Mouse (Mus musculus) ES-E14 (cell line): Measurements from ENCODE around the gene Poldip3. TPM values are rescaled to one million over a fixed set of nuclear protein-coding genes. Genes with fewer than 3 reads are reported as not detected.
A peak's percentile ranks its signal among the peaks of the same experiment; 100 is the strongest.

Source experiments
- DNase-seq: peaks from one replicate; pipeline ENCODE4 v3.0.0-alpha.2; 2013; ENCODE audit warnings: low read depth, low spot score
- H3K27ac ChIP-seq: 2 replicates; pipeline ENCODE4 v1.5.1; 2012; ENCODE audit warnings: low read depth, mild to moderate bottlenecking, low read length, moderate library complexity, mixed read lengths; ENCODE audit not compliant: poor library complexity, insufficient read depth, severe bottlenecking
- H3K36me3 ChIP-seq: 2 replicates; pipeline ENCODE4 v1.6.1; 2012; ENCODE audit warnings: mild to moderate bottlenecking, low read length, moderate library complexity, mixed read lengths; ENCODE audit not compliant: control insufficient read depth, poor library complexity, insufficient read depth, severe bottlenecking
- H3K4me1 ChIP-seq, 2 experiments: fragments of 150-350 bp in 1 of 2; sonication (generic) in 1 of 2; 2 replicates each; pipeline ENCODE4 v1.6.1; 2012; ENCODE audit warnings: low read length in 2 of 2, mild to moderate bottlenecking in 1 of 2, mixed read lengths in 1 of 2; ENCODE audit not compliant: control insufficient read depth in 2 of 2, insufficient read depth in 2 of 2, poor library complexity in 1 of 2
- H3K4me3 ChIP-seq, 2 experiments: fragments of 150-350 bp in 1 of 2; sonication (generic) in 1 of 2; 2 replicates each; pipeline ENCODE4 v1.5.1; 2012; ENCODE audit warnings: low read length in 2 of 2, low read depth in 1 of 2, mild to moderate bottlenecking in 1 of 2, mixed read lengths in 1 of 2; ENCODE audit not compliant: insufficient read depth in 1 of 2, poor library complexity in 1 of 2, severe bottlenecking in 1 of 2
- H3K9ac ChIP-seq: 2 replicates; pipeline ENCODE4 v1.6.1; 2012; ENCODE audit warnings: low read depth, mild to moderate bottlenecking, low read length, mixed read lengths; ENCODE audit not compliant: poor library complexity, insufficient read depth, severe bottlenecking
- H3K9me3 ChIP-seq: fragments of 150-350 bp; sonication (generic); 2 replicates; pipeline ENCODE4 v1.6.1; 2012; ENCODE audit warnings: low read depth, mild to moderate bottlenecking, low read length; ENCODE audit not compliant: control insufficient read depth, insufficient read depth
- CHD2 ChIP-seq: IDR thresholded peaks from 2 replicates; pipeline ENCODE4 v1.6.1; 2014; ENCODE audit warnings: mild to moderate bottlenecking, low read depth, low read length, inconsistent platforms
- HCFC1 ChIP-seq: IDR thresholded peaks from 2 replicates; pipeline ENCODE4 v1.6.1; 2012; ENCODE audit warnings: low read length, inconsistent platforms, borderline replicate concordance; ENCODE audit not compliant: insufficient read depth
- MAFK ChIP-seq: IDR thresholded peaks from 2 replicates; pipeline ENCODE4 v1.6.1; 2014; ENCODE audit warnings: mild to moderate bottlenecking, low read depth, low read length, inconsistent platforms; ENCODE audit not compliant: insufficient read depth
- ZC3H11A ChIP-seq: IDR thresholded peaks from 2 replicates; pipeline ENCODE4 v1.6.1; 2012; ENCODE audit warnings: low read depth, mild to moderate bottlenecking, inconsistent platforms, low read length, borderline replicate concordance
- ZNF384 ChIP-seq: IDR thresholded peaks from 2 replicates; pipeline ENCODE4 v1.6.1; 2012; ENCODE audit warnings: low read depth, low read length, inconsistent platforms
- in situ Hi-C, 2 experiments: fragments of 600-800 bp; cut with MboI; formaldehyde crosslinking; loops; one replicate each; pipeline ENCODE4 v1.15.1; 2025; ENCODE audit warnings: low sequenced_read_pairs in 2 of 2, inconsistent platforms in 1 of 2; ENCODE audit not compliant: unreplicated experiment in 2 of 2
- total RNA-seq: library from RNA; depleted of rRNA; stranded (reverse); fragments of 300-350 nt; gene quantifications from 2 replicates; pipeline ENCODE4 v1.2.3, GENCODE M21; 2012

Poldip3 gene
- total RNA-seq, 1 experiment, result 165 TPM

- H3K27ac ChIP-seq, result peak overlapping the region; percentile 38
- peaks cover 4 to 19% of the 10 kb centered on the region in 2 experiments; a peak in 2 of 4 replicates for H3K4me1 ChIP-seq
- H3K36me3 ChIP-seq, result peaks cover 52% of the 10 kb centered on the region; the same call in 1 of the 2 replicates
- TF ChIP-seq ZNF384 (no peak), CHD2 (no peak), ZC3H11A (no peak), HCFC1 (no peak), MAFK (no peak)
- H3K4me3 ChIP-seq, result no peak overlapping the region
- in situ Hi-C loops, result loop anchor here in 1 of 2 experiments (5.0 kb wide), 1 partner anchor 55 kb away; no protein-coding TSS in a partner anchor
- no peak for DNase-seq
- H3K9me3 ChIP-seq, result no peaks in the 10 kb centered on the region
- no peak overlapping the region for H3K9ac ChIP-seq
These were observed 8.5 kb upstream of the Poldip3 start for GRCm38 (mm10) chr15:83157667-83158064.

GRCm38 (mm10) chr15:83156929-83157666 lies 7.9 kb upstream of the Poldip3 start:
- H3K36me3 ChIP-seq, result peaks cover 49% of the 10 kb centered on the region; the same call in 1 of the 2 replicates
- H3K4me3 ChIP-seq, result no peak overlapping the region
- in situ Hi-C loops, result loop anchor here in 1 of 2 experiments (5.0 kb wide), 1 partner anchor 55 kb away; no protein-coding TSS in a partner anchor
- H3K4me1 ChIP-seq, result peaks cover 4 to 19% of the 10 kb centered on the region in 2 experiments; a peak in 2 of 4 replicates
- peak; percentile 72 for DNase-seq
- peak overlapping the region; percentile 38 for H3K27ac ChIP-seq
- no peak for TF ChIP-seq HCFC1
- TF ChIP-seq MAFK, result 0 out of 2 replicates have a peak, but pooled peaks have one; percentile 21
- TF ChIP-seq ZC3H11A, result peak; percentile 32; the same call in 1 of the 2 replicates
- TF ChIP-seq ZNF384, result no peak
- no peaks in the 10 kb centered on the region for H3K9me3 ChIP-seq
- H3K9ac ChIP-seq, result no peak overlapping the region

GRCm38 (mm10) chr15:83155672-83156419 lies 6.7 kb upstream of the Poldip3 start:
- no peak overlapping the region for H3K27ac ChIP-seq
- H3K9me3 ChIP-seq, result no peaks in the 10 kb centered on the region
- no peak overlapping the region for H3K4me3 ChIP-seq
- in situ Hi-C loops, result loop anchor here in 1 of 2 experiments (5.0 kb wide), 1 partner anchor 56 kb away; no protein-coding TSS in a partner anchor
- H3K36me3 ChIP-seq, result peaks cover 42% of the 10 kb centered on the region; the same call in 1 of the 2 replicates
- no peak for DNase-seq
- no peak overlapping the region for H3K9ac ChIP-seq
- H3K4me1 ChIP-seq, result peaks cover 0 to 12% of the 10 kb centered on the region in 2 experiments; a peak in 2 of 4 replicates
- no peak for TF ChIP-seq MAFK
- TF ChIP-seq ZC3H11A, result no peak
- no peak for TF ChIP-seq HCFC1
- no peak for TF ChIP-seq CHD2
- TF ChIP-seq ZNF384, result no peak

- in situ Hi-C loops, result no loop called here
- H3K27ac ChIP-seq, result no peak overlapping the region
- H3K36me3 ChIP-seq, result peaks cover 31% of the 10 kb centered on the region; the same call in 1 of the 2 replicates
- H3K9me3 ChIP-seq, result no peaks in the 10 kb centered on the region
- TF ChIP-seq CHD2 (no peak), ZC3H11A (no peak), ZNF384 (no peak), HCFC1 (no peak), MAFK (no peak)
- H3K9ac ChIP-seq, result no peak overlapping the region
- peaks cover 2 to 11% of the 10 kb centered on the region in 2 experiments; a peak in 3 of 4 replicates for H3K4me1 ChIP-seq
- H3K4me3 ChIP-seq, result no peak overlapping the region
- no peak for DNase-seq
These were observed 5.1 kb upstream of the Poldip3 start for GRCm38 (mm10) chr15:83154309-83154708.
